Mouse (Mus musculus) liver, embryonic 11.5 days (tissue): ENCODE measurements around the gene Rab25. TPM values are rescaled to one million over a fixed set of nuclear protein-coding genes. Genes with fewer than 3 reads are reported as not detected.

Experiments
- ATAC-seq: fragments of 200-750 bp; cut with Nextera tagmentation; replicated peaks from 2 replicates; pipeline ENCODE4 v1.8.0; 2017; ENCODE audit warnings: moderate number of reproducible peaks, mild to moderate bottlenecking, moderate TSS enrichment, moderate library complexity; ENCODE audit not compliant: low FRiP score
- DNase-seq: peaks from one replicate; pipeline ENCODE4 v3.0.0-alpha.2; 2017; ENCODE audit warnings: low spot score
- H3K27ac ChIP-seq: fragments of 300-500 bp; sonication (generic); 2 replicates; pipeline ENCODE4 v1.5.1; 2014; ENCODE audit warnings: mild to moderate bottlenecking, low read depth, low read length, control low read depth
- H3K27me3 ChIP-seq: fragments of 300-500 bp; sonication (generic); replicated peaks from 2 replicates; pipeline ENCODE4 v1.6.1; 2014; ENCODE audit warnings: low read length, mixed read lengths; ENCODE audit not compliant: control insufficient read depth, insufficient read depth
- H3K36me3 ChIP-seq: fragments of 300-500 bp; sonication (generic); 2 replicates; pipeline ENCODE4 v1.6.1; 2014; ENCODE audit warnings: mild to moderate bottlenecking, low read length, moderate library complexity, mixed read lengths; ENCODE audit not compliant: control insufficient read depth, insufficient read depth
- H3K4me1 ChIP-seq: fragments of 300-500 bp; sonication (generic); replicated peaks from 2 replicates; pipeline ENCODE4 v1.6.1; 2014; ENCODE audit warnings: low read length, mixed read lengths; ENCODE audit not compliant: control insufficient read depth, insufficient read depth
- H3K4me2 ChIP-seq: fragments of 300-500 bp; sonication (generic); 2 replicates; pipeline ENCODE4 v1.6.1; 2014; ENCODE audit warnings: mild to moderate bottlenecking, control low read depth, moderate library complexity
- H3K4me3 ChIP-seq: fragments of 300-500 bp; sonication (generic); 2 replicates; pipeline ENCODE4 v1.5.1; 2014; ENCODE audit warnings: low read depth, low read length, control low read depth
- H3K9ac ChIP-seq: fragments of 300-500 bp; sonication (generic); 2 replicates; pipeline ENCODE4 v1.6.1; 2014; ENCODE audit warnings: low read depth, low read length, control low read depth
- H3K9me3 ChIP-seq: fragments of 300-500 bp; sonication (generic); 2 replicates; pipeline ENCODE4 v1.6.1; 2016; ENCODE audit warnings: low read length, inconsistent platforms, mixed read lengths; ENCODE audit not compliant: control insufficient read depth
- WGBS: fragments of 180-500 bp; shearing (Covaris S2); extraction: QIAGEN DNeasy Blood & Tissue Kit; methylation state at CpG from one replicate; pipeline ENCODE4 v1.1.7; 2014; 5-methylcytosine and 5-hydroxymethylcytosine counted together
- polyA plus RNA-seq: library from polyadenylated mRNA; unstranded; fragments of >200 nt; fragmentation: Nextera tagmentation; extraction: Ambion mirVana; gene quantifications from 2 replicates; pipeline ENCODE4 v1.2.1, GENCODE M21; 2014

Gene Rab25
- polyA plus RNA-seq, 1 experiment from 2014 or later = 1.2 TPM

- DNase-seq (peak; percentile 93), ATAC-seq (peak; percentile 93)
- no peaks in the 10 kb centered on the region for H3K36me3 ChIP-seq
- H3K27me3 ChIP-seq = no peaks in the 10 kb centered on the region
- peaks cover 55% of the 10 kb centered on the region for H3K4me1 ChIP-seq
- peak within 1 kb of the TSS; percentile 71 for H3K4me2 ChIP-seq
- peak within 1 kb of the TSS; percentile 81 for H3K27ac ChIP-seq
- H3K9ac ChIP-seq = peak within 1 kb of the TSS; percentile 57
- WGBS = 1% methylated on average over 31 of the region's 31 CpGs
- H3K4me3 ChIP-seq = peak within 1 kb of the TSS; percentile 41
- H3K9me3 ChIP-seq = no peaks in the 10 kb centered on the region
Measured at GRCm38 (mm10) chr3:88509692-88510420, 38.2 kb downstream of the Rab25 start, which contains the start of gene Lmna. Gene Lmna (minus strand): TSS chr3:88509956.

GRCm38 (mm10) chr3:88509250-88509649 is 38.9 kb downstream of the Rab25 start:
- ATAC-seq (no peak; the same call in 1 of the 2 replicates), DNase-seq (no peak)
- H3K4me2 ChIP-seq = peak overlapping the region; percentile 71
- peak overlapping the region; percentile 81 for H3K27ac ChIP-seq
- no peaks in the 10 kb centered on the region for H3K27me3 ChIP-seq
- H3K9me3 ChIP-seq = no peaks in the 10 kb centered on the region
- H3K4me3 ChIP-seq = peak overlapping the region; percentile 41
- H3K4me1 ChIP-seq = peaks cover 53% of the 10 kb centered on the region
- H3K36me3 ChIP-seq = no peaks in the 10 kb centered on the region
- H3K9ac ChIP-seq = peak overlapping the region; percentile 57
- WGBS = 54% methylated on average over 3 of the region's 3 CpGs

DNA sequence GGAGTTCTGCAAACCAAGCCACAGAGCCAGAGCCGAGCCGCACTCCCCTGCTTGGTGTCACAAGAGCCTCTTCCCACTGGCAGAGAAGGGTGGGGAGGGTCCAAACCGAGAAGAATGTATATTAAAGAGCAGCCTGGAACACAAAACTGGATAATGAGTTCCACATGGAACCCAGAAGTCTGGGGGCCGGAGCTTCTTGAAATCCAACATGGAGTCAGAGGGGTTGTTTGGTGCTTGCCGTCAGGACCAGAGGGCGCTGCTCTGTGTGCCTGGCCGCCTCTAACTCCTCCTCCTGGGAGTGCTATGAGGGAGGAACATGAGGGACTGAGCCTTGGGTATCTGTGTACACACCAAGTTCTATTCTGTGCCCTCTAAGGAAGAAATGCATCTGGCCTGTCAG is 42.3 kb downstream of the Rab25 start:
- ATAC-seq (no peak), DNase-seq (no peak)
- H3K27me3 ChIP-seq = no peaks in the 10 kb centered on the region
- H3K4me3 ChIP-seq = no peak overlapping the region
- WGBS = 50% methylated on average over 7 of the region's 7 CpGs
- H3K4me1 ChIP-seq = peaks cover 45% of the 10 kb centered on the region
- H3K9me3 ChIP-seq = no peaks in the 10 kb centered on the region
- no peaks in the 10 kb centered on the region for H3K36me3 ChIP-seq
- H3K9ac ChIP-seq = no peak overlapping the region
- no peak overlapping the region for H3K4me2 ChIP-seq
- H3K27ac ChIP-seq = no peak overlapping the region

- H3K36me3 ChIP-seq = no peaks in the 10 kb centered on the region
- H3K4me3 ChIP-seq = no peak overlapping the region
- H3K9ac ChIP-seq = no peak overlapping the region
- WGBS = 75% methylated on average over 6 of the region's 6 CpGs
- H3K4me1 ChIP-seq = peaks cover 45% of the 10 kb centered on the region
- no peak overlapping the region; the same call in 1 of the 2 replicates for H3K27ac ChIP-seq
- ATAC-seq (no peak), DNase-seq (no peak)
- no peaks in the 10 kb centered on the region for H3K9me3 ChIP-seq
- no peaks in the 10 kb centered on the region for H3K27me3 ChIP-seq
- no peak overlapping the region for H3K4me2 ChIP-seq
Measured at GRCm38 (mm10) chr3:88505081-88505480, 43.0 kb downstream of the Rab25 start.

DNA sequence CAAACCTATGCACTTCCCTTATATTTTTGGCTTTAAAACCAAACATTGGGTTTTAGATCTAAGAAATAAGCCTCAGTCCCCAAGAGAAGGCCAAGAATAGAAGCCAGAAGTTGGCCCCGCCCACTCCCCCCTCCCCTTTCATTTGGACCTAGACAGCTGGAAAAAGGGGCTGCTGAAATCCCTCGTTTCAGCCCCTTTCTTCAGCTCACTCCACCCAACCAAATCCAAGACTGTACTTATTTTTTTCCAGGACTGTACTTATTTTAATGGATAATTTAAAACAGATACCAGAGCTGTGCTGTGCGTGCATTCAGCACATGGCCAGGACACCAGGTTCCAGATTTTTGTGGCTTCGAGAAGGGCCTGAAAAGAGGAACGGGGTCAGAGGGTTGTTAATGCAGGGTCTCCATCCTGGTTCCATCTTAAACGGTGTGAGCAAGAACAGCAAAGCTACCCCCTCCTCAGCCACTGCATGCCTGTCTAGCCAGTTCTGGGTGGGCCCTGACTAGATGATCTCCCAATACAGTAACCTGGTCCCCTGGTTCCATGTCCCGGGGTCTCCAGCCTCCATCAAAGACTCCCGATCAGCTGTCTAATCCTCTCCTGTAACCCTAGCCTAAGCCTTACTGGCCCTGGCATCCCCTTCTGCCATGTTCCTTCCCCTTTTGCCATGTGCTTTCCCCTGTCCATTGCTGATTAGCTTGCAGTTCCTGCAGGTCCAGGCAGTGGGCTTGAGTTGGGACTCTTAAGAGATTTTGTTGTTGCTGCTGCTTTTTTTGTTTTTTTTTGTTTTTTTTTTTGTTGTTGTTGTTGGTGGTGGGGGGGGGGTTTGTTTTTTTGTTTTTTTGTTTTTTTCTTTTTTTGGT is 44.0 kb downstream of the Rab25 start:
- WGBS = 45% methylated on average over 8 of the region's 8 CpGs
- Histone ChIP-seq H3K4me2 (no peak overlapping the region), H3K27me3 (no peaks in the 10 kb centered on the region), H3K36me3 (no peaks in the 10 kb centered on the region), H3K4me1 (peaks cover 43% of the 10 kb centered on the region), H3K4me3 (no peak overlapping the region), H3K9ac (no peak overlapping the region), H3K9me3 (no peaks in the 10 kb centered on the region), H3K27ac (peak overlapping the region; percentile 54; the same call in 1 of the 2 replicates)
- ATAC-seq (no peak), DNase-seq (no peak)

GRCm38 (mm10) chr3:88503505-88503863 is 44.6 kb downstream of the Rab25 start:
- peak overlapping the region; percentile 54 for H3K27ac ChIP-seq
- H3K9ac ChIP-seq = peak overlapping the region; percentile 7; the same call in 1 of the 2 replicates
- peak overlapping the region; percentile 94 for H3K4me3 ChIP-seq
- WGBS = 22% methylated on average over 4 of the region's 4 CpGs
- H3K4me1 ChIP-seq = peaks cover 43% of the 10 kb centered on the region
- no peaks in the 10 kb centered on the region for H3K9me3 ChIP-seq
- H3K36me3 ChIP-seq = no peaks in the 10 kb centered on the region
- peak overlapping the region; percentile 99 for H3K4me2 ChIP-seq
- no peak for ATAC-seq
- no peak for DNase-seq
- no peaks in the 10 kb centered on the region for H3K27me3 ChIP-seq

- Histone ChIP-seq H3K4me1 (peaks cover 43% of the 10 kb centered on the region), H3K27me3 (no peaks in the 10 kb centered on the region), H3K36me3 (no peaks in the 10 kb centered on the region), H3K4me2 (peak overlapping the region; percentile 99), H3K27ac (peak overlapping the region; percentile 54), H3K9me3 (no peaks in the 10 kb centered on the region), H3K9ac (peak overlapping the region; percentile 97), H3K4me3 (peak overlapping the region; percentile 94)
- peak; percentile 72 for DNase-seq
- peak; percentile 94 for ATAC-seq
- WGBS = 1% methylated on average over 55 of the region's 55 CpGs
Measured at GRCm38 (mm10) chr3:88502641-88503504, 45.2 kb downstream of the Rab25 start.

- H3K27ac ChIP-seq = peak overlapping the region; percentile 54
- 20% methylated on average over 11 of the region's 11 CpGs for WGBS
- no peaks in the 10 kb centered on the region for H3K27me3 ChIP-seq
- peak overlapping the region; percentile 99 for H3K4me2 ChIP-seq
- peaks cover 47% of the 10 kb centered on the region for H3K4me1 ChIP-seq
- peak overlapping the region; percentile 94 for H3K4me3 ChIP-seq
- no peaks in the 10 kb centered on the region for H3K9me3 ChIP-seq
- no peak for DNase-seq
- H3K9ac ChIP-seq = peak overlapping the region; percentile 97
- no peak for ATAC-seq
- H3K36me3 ChIP-seq = no peaks in the 10 kb centered on the region; the same call in 1 of the 2 replicates
Measured at GRCm38 (mm10) chr3:88502031-88502571, 46.0 kb downstream of the Rab25 start.
